Mouse (Mus musculus): ENCODE measurements around the gene Aadat. TPM values are rescaled to one million over a fixed set of nuclear protein-coding genes. Genes with fewer than 3 reads are reported as not detected.
"Not testable (repeated sequence)": the region's sequence is repeated elsewhere in the genome, so short reads cannot be mapped to it uniquely, and the experiment has no call there.

The Aadat gene
- 10 to 100 TPM in 1 of 2 experiments, 1 to 10 TPM in 1; 4.3 to 10.4 TPM for total RNA-seq (2021)
- long read RNA-seq, experiment 1, transcript Aadat-201 (13 exons, 1,972 nt), result major isoform, 12 of 17 reads
- long read RNA-seq, experiment 1, partial matches to known transcripts, result 2 of 17 reads
- long read RNA-seq, experiment 1, other reads (novel, unspliced or antisense), result 3 of 17 reads
- long read RNA-seq, experiment 2, transcript Aadat-201 (13 exons, 1,972 nt), result major isoform, 7 of 7 reads
- long read RNA-seq, experiment 2, partial matches to known transcripts, result 0 of 7 reads
- long read RNA-seq, experiment 2, other reads (novel, unspliced or antisense), result 0 of 7 reads

GRCm38 (mm10) chr8:60505653-60506521, at the start of gene Aadat:
Gene Aadat (plus strand): TSS chr8:60505932.
- peak; percentile 49 for DNase-seq

- peak; percentile 77 for DNase-seq
These were observed 38.9 kb upstream of the Aadat start for GRCm38 (mm10) chr8:60466686-60467335.

- DNase-seq, result no peak
These were observed 15.6 kb upstream of the Aadat start for GRCm38 (mm10) chr8:60490147-60490546.

GRCm38 (mm10) chr8:60491871-60492270, 13.9 kb upstream of the Aadat start:
- no peak for DNase-seq

GRCm38 (mm10) chr8:60492471-60492870, 13.3 kb upstream of the Aadat start:
- peak; percentile 3 for DNase-seq

- DNase-seq, result no peak
These were observed 11.1 kb upstream of the Aadat start for GRCm38 (mm10) chr8:60494606-60495005.

GRCm38 (mm10) chr8:60495046-60495445, 10.7 kb upstream of the Aadat start:
- not testable (repeated sequence) for DNase-seq

- DNase-seq, result no peak
These were observed 2.6 kb upstream of the Aadat start, which contains the start of gene Gm10283 for GRCm38 (mm10) chr8:60503098-60503497. Gene Gm10283 (minus strand): TSS chr8:60503198.

GRCm38 (mm10) chr8:60518286-60518685, 12.6 kb downstream of the Aadat start:
- DNase-seq, result no peak

GRCm38 (mm10) chr8:60534945-60535344, 29.2 kb downstream of the Aadat start:
- DNase-seq, result no peak

- DNase-seq, result no peak
These were observed 61.1 kb downstream of the Aadat start for GRCm38 (mm10) chr8:60566783-60567182.

- DNase-seq, result no peak
These were observed 71.5 kb downstream of the Aadat start for GRCm38 (mm10) chr8:60577231-60577630.

GRCm38 (mm10) chr8:60583369-60583768, 77.6 kb downstream of the Aadat start:
- no peak for DNase-seq

- DNase-seq, result not testable (repeated sequence)
These were observed 85.8 kb downstream of the Aadat start for GRCm38 (mm10) chr8:60591352-60592105.

- peak; percentile 25 for DNase-seq
These were observed 89.0 kb downstream of the Aadat start for GRCm38 (mm10) chr8:60594761-60595160.

Other genes starting within 250 kb of the Aadat start
- not detected for gene Gm10283, start 2.7 kb upstream of the Aadat start, total RNA-seq (2021)
- 1 to 10 TPM; 1.5 to 2.7 TPM for gene Mfap3l, start 126.9 kb downstream of the Aadat start, total RNA-seq (2021)

Measured in adrenal gland, postnatal 10 days (tissue).